Mouse (Mus musculus) liver, adult 2 months (tissue): ENCODE results near the gene Galnt18. TPM values are rescaled to one million over a fixed set of nuclear protein-coding genes. Genes with fewer than 3 reads are reported as not detected.

ENCODE experiments used
- DNase-seq: peaks from one replicate; pipeline ENCODE4 v3.0.0-alpha.2; 2011; ENCODE audit warnings: low read depth, low spot score; ENCODE audit errors: extremely low read depth
- H3K27ac ChIP-seq: fragments of 200-500 bp; replicated peaks from 2 replicates; pipeline ENCODE4 v1.5.1; 2012; ENCODE audit warnings: low read depth, mild to moderate bottlenecking, control low read depth, inconsistent platforms, low read length; ENCODE audit not compliant: insufficient read depth
- H3K27me3 ChIP-seq: fragments of 200-500 bp; 2 replicates; pipeline ENCODE4 v1.6.1; 2012; ENCODE audit warnings: mild to moderate bottlenecking, moderate library complexity, low read length, inconsistent platforms; ENCODE audit not compliant: control insufficient read depth, insufficient read depth
- H3K36me3 ChIP-seq: fragments of 200-500 bp; 2 replicates; pipeline ENCODE4 v1.6.1; 2012; ENCODE audit warnings: low read length, inconsistent platforms; ENCODE audit not compliant: control insufficient read depth, insufficient read depth
- H3K4me1 ChIP-seq: fragments of 200-500 bp; 2 replicates; pipeline ENCODE4 v1.6.1; 2011; ENCODE audit warnings: low read length; ENCODE audit not compliant: control insufficient read depth, insufficient read depth
- H3K4me3 ChIP-seq: fragments of 200-500 bp; 2 replicates; pipeline ENCODE4 v1.5.1; 2011; ENCODE audit warnings: low read depth, mild to moderate bottlenecking, control low read depth, low read length, moderate library complexity; ENCODE audit not compliant: insufficient read depth
- H3K79me2 ChIP-seq: fragments of 200-500 bp; 2 replicates; pipeline ENCODE4 v1.6.1; 2012; ENCODE audit warnings: inconsistent platforms, mild to moderate bottlenecking, low read length, moderate library complexity; ENCODE audit not compliant: control insufficient read depth, insufficient read depth
- H3K9ac ChIP-seq: fragments of 200-500 bp; 2 replicates; pipeline ENCODE4 v1.6.1; 2012; ENCODE audit warnings: low read depth, mild to moderate bottlenecking, control low read depth, inconsistent platforms, low read length
- CTCF ChIP-seq: fragments of 200-500 bp; IDR thresholded peaks from 2 replicates; pipeline ENCODE4 v1.5.1; 2011; ENCODE audit warnings: low read depth, low read length, control low read depth
- POLR2A ChIP-seq: fragments of 200-500 bp; IDR thresholded peaks from 2 replicates; pipeline ENCODE4 v1.6.1; 2011; ENCODE audit warnings: low read length, control low read depth; ENCODE audit not compliant: insufficient read depth; ENCODE audit errors: extremely low read depth
- WGBS: fragments of 180-500 bp; shearing (Covaris S2); methylation state at CpG from one replicate; pipeline ENCODE4 v1.1.7; 2018; 5-methylcytosine and 5-hydroxymethylcytosine counted together
- polyA plus RNA-seq: library from polyadenylated mRNA; depleted of rRNA; stranded (reverse); fragments of >200 nt; gene quantifications from 2 replicates; pipeline ENCODE4 v1.2.3, GENCODE M21; 2012
- total RNA-seq: library from RNA; depleted of rRNA; stranded (reverse); fragments of >200 nt; gene quantifications from 2 replicates; pipeline ENCODE4 v1.2.3, GENCODE M21; 2014

Gene Galnt18
- total and polyA plus RNA-seq, 2 experiments: 1.0 to 1.4 TPM

GRCm38 (mm10) chr7:111580547-111580946 lies 199.2 kb downstream of the Galnt18 start:
- H3K4me3 ChIP-seq: no peak overlapping the region

GRCm38 (mm10) chr7:111575096-111575495 lies 204.7 kb downstream of the Galnt18 start:
- no peak for DNase-seq
- Histone ChIP-seq H3K79me2 (no peaks in the 10 kb centered on the region), H3K9ac (no peak overlapping the region), H3K27me3 (no peaks in the 10 kb centered on the region), H3K27ac (no peak overlapping the region), H3K4me3 (no peak overlapping the region), H3K4me1 (no peaks in the 10 kb centered on the region), H3K36me3 (no peaks in the 10 kb centered on the region)
- no peak for TF ChIP-seq POLR2A
- no peak for TF ChIP-seq CTCF
- WGBS: 64% methylated on average over 2 of the region's 2 CpGs

More at GRCm38 (mm10) chr7:111580547-111580946, 199.2 kb downstream of the Galnt18 start:
- WGBS: 76% methylated on average over 6 of the region's 6 CpGs
- Histone ChIP-seq H3K4me1 (no peaks in the 10 kb centered on the region), H3K79me2 (no peaks in the 10 kb centered on the region), H3K36me3 (no peaks in the 10 kb centered on the region), H3K27ac (no peak overlapping the region), H3K9ac (no peak overlapping the region), H3K27me3 (no peaks in the 10 kb centered on the region)
- no peak for DNase-seq
- TF ChIP-seq CTCF (no peak), POLR2A (no peak)

- Histone ChIP-seq H3K4me3 (no peak overlapping the region), H3K36me3 (no peaks in the 10 kb centered on the region), H3K27me3 (no peaks in the 10 kb centered on the region), H3K4me1 (no peaks in the 10 kb centered on the region), H3K79me2 (no peaks in the 10 kb centered on the region), H3K27ac (no peak overlapping the region), H3K9ac (no peak overlapping the region)
- no peak for TF ChIP-seq CTCF
- TF ChIP-seq POLR2A: no peak
- 93% methylated on average over 2 of the region's 2 CpGs for WGBS
- no peak for DNase-seq
Measured at GRCm38 (mm10) chr7:111572336-111572735, 207.4 kb downstream of the Galnt18 start.

GRCm38 (mm10) chr7:111566838-111567237 lies 212.9 kb downstream of the Galnt18 start:
- Histone ChIP-seq H3K36me3 (no peaks in the 10 kb centered on the region), H3K27ac (no peak overlapping the region), H3K4me3 (no peak overlapping the region), H3K79me2 (no peaks in the 10 kb centered on the region), H3K4me1 (no peaks in the 10 kb centered on the region), H3K9ac (no peak overlapping the region), H3K27me3 (no peaks in the 10 kb centered on the region)
- WGBS: 78% methylated on average over 6 of the region's 6 CpGs
- TF ChIP-seq CTCF: no peak
- no peak for TF ChIP-seq POLR2A
- DNase-seq: no peak

- no peaks in the 10 kb centered on the region for H3K4me1 ChIP-seq
- DNase-seq: no peak
- no peaks in the 10 kb centered on the region for H3K27me3 ChIP-seq
- no peaks in the 10 kb centered on the region for H3K36me3 ChIP-seq
- H3K9ac ChIP-seq: no peak overlapping the region
- no peak for TF ChIP-seq POLR2A
- no peak for TF ChIP-seq CTCF
- 74% methylated on average over 9 of the region's 9 CpGs for WGBS
- no peaks in the 10 kb centered on the region for H3K79me2 ChIP-seq
- H3K4me3 ChIP-seq: no peak overlapping the region
- H3K27ac ChIP-seq: no peak overlapping the region
Measured at GRCm38 (mm10) chr7:111563316-111564110, 216.3 kb downstream of the Galnt18 start.

GRCm38 (mm10) chr7:111560097-111560496 lies 219.7 kb downstream of the Galnt18 start:
- DNase-seq: no peak
- H3K79me2 ChIP-seq: no peaks in the 10 kb centered on the region
- no peak overlapping the region for H3K9ac ChIP-seq
- H3K4me1 ChIP-seq: no peaks in the 10 kb centered on the region
- 78% methylated on average over 3 of the region's 3 CpGs for WGBS
- TF ChIP-seq CTCF (no peak), POLR2A (no peak)
- H3K36me3 ChIP-seq: no peaks in the 10 kb centered on the region
- H3K27me3 ChIP-seq: no peaks in the 10 kb centered on the region
- no peak overlapping the region for H3K27ac ChIP-seq
- no peak overlapping the region for H3K4me3 ChIP-seq
